Mouse (Mus musculus) hindbrain, embryonic 10.5 days (tissue): ENCODE data around the gene Rnaseh2b. TPM values are rescaled to one million over a fixed set of nuclear protein-coding genes. Genes with fewer than 3 reads are reported as not detected.

Experiments
- DNase-seq: peaks from one replicate; pipeline ENCODE4 v3.0.0-alpha.2; 2017; ENCODE audit warnings: low spot score
- H3K27ac ChIP-seq: fragments of 300-500 bp; sonication (generic); 2 replicates; pipeline ENCODE4 v1.5.1; 2016; ENCODE audit warnings: mild to moderate bottlenecking, moderate library complexity
- H3K27me3 ChIP-seq: fragments of 300-500 bp; sonication (generic); 2 replicates; pipeline ENCODE4 v1.6.1; 2016; ENCODE audit warnings: mild to moderate bottlenecking; ENCODE audit not compliant: poor library complexity, insufficient read depth, severe bottlenecking
- H3K36me3 ChIP-seq: fragments of 300-500 bp; sonication (generic); 2 replicates; pipeline ENCODE4 v1.6.1; 2016; ENCODE audit warnings: mild to moderate bottlenecking, moderate library complexity
- H3K4me1 ChIP-seq: fragments of 300-500 bp; sonication (generic); replicated peaks from 2 replicates; pipeline ENCODE4 v1.6.1; 2016; ENCODE audit warnings: mild to moderate bottlenecking
- H3K4me3 ChIP-seq: fragments of 300-500 bp; sonication (generic); 2 replicates; pipeline ENCODE4 v1.5.1; 2016; ENCODE audit warnings: mild to moderate bottlenecking, moderate library complexity
- H3K9me3 ChIP-seq: fragments of 300-500 bp; sonication (generic); 2 replicates; pipeline ENCODE4 v1.6.1; 2016; ENCODE audit warnings: mild to moderate bottlenecking, moderate library complexity
- WGBS: fragments of 180-500 bp; shearing (Covaris S2); methylation state at CpG from one replicate; pipeline ENCODE4 v1.1.7; 2016; 5-methylcytosine and 5-hydroxymethylcytosine counted together
- polyA plus RNA-seq: library from polyadenylated mRNA; unstranded; fragments of >200 nt; fragmentation: Nextera tagmentation; extraction: Ambion mirVana; gene quantifications from 2 replicates; pipeline ENCODE4 v1.2.1, GENCODE M21; 2016

Gene Rnaseh2b
- polyA plus RNA-seq, 1 experiment from 2014 or later: 60.7 TPM

DNA sequence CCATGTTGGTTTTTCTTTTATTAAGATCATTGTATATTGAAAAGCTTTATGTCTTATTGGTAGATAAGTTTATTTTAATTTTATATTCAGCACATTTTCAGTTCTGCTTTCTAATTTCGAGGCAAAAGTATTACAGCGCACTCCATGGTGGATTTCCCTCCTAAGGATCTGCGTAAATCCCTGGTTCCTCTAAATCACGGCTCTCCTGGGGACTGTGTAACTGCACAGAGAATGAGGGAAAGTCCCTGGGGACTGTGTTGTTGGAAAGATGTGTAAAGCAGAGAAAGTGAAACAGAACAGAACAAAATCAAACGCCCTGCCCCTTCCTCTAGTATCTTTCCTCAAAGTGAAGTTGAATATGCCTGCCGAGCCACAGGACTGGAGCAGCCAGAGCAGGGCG is 54.7 kb downstream of the Rnaseh2b start:
- Histone ChIP-seq H3K4me3 (no peak overlapping the region), H3K27ac (no peak overlapping the region), H3K36me3 (peaks cover 17% of the 10 kb centered on the region), H3K9me3 (no peaks in the 10 kb centered on the region), H3K27me3 (no peaks in the 10 kb centered on the region), H3K4me1 (peaks cover 8% of the 10 kb centered on the region)
- WGBS: 89% methylated on average over 7 of the region's 7 CpGs
- no peak for DNase-seq

GRCm38 (mm10) chr14:62349786-62350185 is 57.4 kb downstream of the Rnaseh2b start:
- no peak overlapping the region for H3K4me3 ChIP-seq

GRCm38 (mm10) chr14:62350186-62350585 is 57.8 kb downstream of the Rnaseh2b start:
- H3K36me3 ChIP-seq: peaks cover 29% of the 10 kb centered on the region
- no peaks in the 10 kb centered on the region for H3K4me1 ChIP-seq
- H3K4me3 ChIP-seq: no peak overlapping the region
- no peaks in the 10 kb centered on the region for H3K9me3 ChIP-seq
- no peaks in the 10 kb centered on the region for H3K27me3 ChIP-seq
- H3K27ac ChIP-seq: no peak overlapping the region
- 75% methylated on average over 4 of the region's 4 CpGs for WGBS
- DNase-seq: no peak

More at GRCm38 (mm10) chr14:62349786-62350185, 57.4 kb downstream of the Rnaseh2b start:
- H3K27ac ChIP-seq: no peak overlapping the region
- no peaks in the 10 kb centered on the region for H3K4me1 ChIP-seq
- H3K9me3 ChIP-seq: no peaks in the 10 kb centered on the region
- H3K36me3 ChIP-seq: peaks cover 29% of the 10 kb centered on the region
- WGBS: 79% methylated on average over 5 of the region's 5 CpGs
- DNase-seq: no peak
- no peaks in the 10 kb centered on the region for H3K27me3 ChIP-seq

- 87% methylated on average over 3 of the region's 3 CpGs for WGBS
- Histone ChIP-seq H3K27ac (no peak overlapping the region), H3K4me1 (no peaks in the 10 kb centered on the region), H3K27me3 (no peaks in the 10 kb centered on the region), H3K4me3 (no peak overlapping the region), H3K9me3 (no peaks in the 10 kb centered on the region), H3K36me3 (peaks cover 29% of the 10 kb centered on the region)
- no peak for DNase-seq
Measured at GRCm38 (mm10) chr14:62350890-62351289, 58.5 kb downstream of the Rnaseh2b start.

DNA sequence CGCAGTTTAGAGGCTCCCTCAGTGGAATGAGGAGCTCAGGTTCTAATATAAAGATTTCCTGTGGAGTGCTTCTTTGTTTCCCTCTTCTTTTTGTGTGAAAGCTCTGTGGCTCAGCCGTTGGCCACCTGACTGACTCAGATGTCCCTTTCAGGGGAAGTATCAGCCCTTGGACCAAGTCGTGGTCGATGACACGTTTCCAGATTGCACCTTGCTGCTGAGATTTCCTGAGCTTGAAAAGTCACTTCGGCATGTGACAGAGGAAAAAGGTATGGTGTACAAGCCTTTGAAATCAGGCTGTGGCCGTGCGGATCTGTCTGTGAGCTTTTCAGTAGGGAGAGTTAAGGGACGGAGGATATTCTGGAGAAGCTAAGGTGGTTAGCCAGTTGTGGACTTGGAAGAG is 61.0 kb downstream of the Rnaseh2b start:
- H3K27ac ChIP-seq: no peak overlapping the region
- peaks cover 29% of the 10 kb centered on the region for H3K36me3 ChIP-seq
- no peaks in the 10 kb centered on the region for H3K27me3 ChIP-seq
- DNase-seq: no peak
- H3K9me3 ChIP-seq: no peaks in the 10 kb centered on the region
- H3K4me3 ChIP-seq: no peak overlapping the region
- no peaks in the 10 kb centered on the region for H3K4me1 ChIP-seq
- WGBS: 75% methylated on average over 9 of the region's 9 CpGs

- Histone ChIP-seq H3K36me3 (peaks cover 29% of the 10 kb centered on the region), H3K4me1 (no peaks in the 10 kb centered on the region), H3K27me3 (no peaks in the 10 kb centered on the region), H3K9me3 (no peaks in the 10 kb centered on the region), H3K4me3 (no peak overlapping the region), H3K27ac (no peak overlapping the region)
- 92% methylated on average over 5 of the region's 5 CpGs for WGBS
- DNase-seq: no peak
Measured at GRCm38 (mm10) chr14:62353793-62354192, 61.4 kb downstream of the Rnaseh2b start.

- 87% methylated on average over 7 of the region's 7 CpGs for WGBS
- DNase-seq: no peak
Measured at GRCm38 (mm10) chr14:62355201-62355600, 62.8 kb downstream of the Rnaseh2b start.

GRCm38 (mm10) chr14:62361263-62361980 is 69.0 kb downstream of the Rnaseh2b start:
- H3K27me3 ChIP-seq: no peaks in the 10 kb centered on the region
- 0 out of 2 replicates have a peak, but pooled peaks cover 3% of the 10 kb centered on the region for H3K4me1 ChIP-seq
- H3K4me3 ChIP-seq: no peak overlapping the region
- H3K9me3 ChIP-seq: no peaks in the 10 kb centered on the region
- H3K27ac ChIP-seq: no peak overlapping the region
- WGBS: 73% methylated on average over 8 of the region's 8 CpGs
- H3K36me3 ChIP-seq: peaks cover 50% of the 10 kb centered on the region
- DNase-seq: no peak

More at GRCm38 (mm10) chr14:62355201-62355600, 62.8 kb downstream of the Rnaseh2b start:
- Histone ChIP-seq H3K9me3 (no peaks in the 10 kb centered on the region), H3K27ac (no peak overlapping the region), H3K4me3 (no peak overlapping the region), H3K36me3 (peaks cover 20% of the 10 kb centered on the region), H3K4me1 (0 out of 2 replicates have a peak, but pooled peaks cover 3% of the 10 kb centered on the region), H3K27me3 (no peaks in the 10 kb centered on the region)

- no peaks in the 10 kb centered on the region for H3K27me3 ChIP-seq
- no peak overlapping the region for H3K27ac ChIP-seq
- no peak for DNase-seq
- 0 out of 2 replicates have a peak, but pooled peaks cover 3% of the 10 kb centered on the region for H3K4me1 ChIP-seq
- 92% methylated on average over 2 of the region's 2 CpGs for WGBS
- H3K9me3 ChIP-seq: no peaks in the 10 kb centered on the region
- H3K4me3 ChIP-seq: no peak overlapping the region
- peaks cover 69% of the 10 kb centered on the region for H3K36me3 ChIP-seq
Measured at GRCm38 (mm10) chr14:62363774-62364173, 71.4 kb downstream of the Rnaseh2b start.

GRCm38 (mm10) chr14:62370819-62371218 is 78.4 kb downstream of the Rnaseh2b start:
- no peak overlapping the region for H3K27ac ChIP-seq
- no peaks in the 10 kb centered on the region for H3K27me3 ChIP-seq
- H3K4me1 ChIP-seq: no peaks in the 10 kb centered on the region
- H3K4me3 ChIP-seq: no peak overlapping the region
- H3K9me3 ChIP-seq: no peaks in the 10 kb centered on the region
- 85% methylated on average over 6 of the region's 6 CpGs for WGBS
- H3K36me3 ChIP-seq: peaks cover 51% of the 10 kb centered on the region
- DNase-seq: no peak

- WGBS: 85% methylated on average over 10 of the region's 10 CpGs
- no peak for DNase-seq
- no peaks in the 10 kb centered on the region for H3K9me3 ChIP-seq
- no peak overlapping the region for H3K4me3 ChIP-seq
- H3K27me3 ChIP-seq: no peaks in the 10 kb centered on the region
- H3K4me1 ChIP-seq: no peaks in the 10 kb centered on the region
- H3K36me3 ChIP-seq: peaks cover 39% of the 10 kb centered on the region
- no peak overlapping the region for H3K27ac ChIP-seq
Measured at GRCm38 (mm10) chr14:62374001-62374400, 81.6 kb downstream of the Rnaseh2b start.

DNA sequence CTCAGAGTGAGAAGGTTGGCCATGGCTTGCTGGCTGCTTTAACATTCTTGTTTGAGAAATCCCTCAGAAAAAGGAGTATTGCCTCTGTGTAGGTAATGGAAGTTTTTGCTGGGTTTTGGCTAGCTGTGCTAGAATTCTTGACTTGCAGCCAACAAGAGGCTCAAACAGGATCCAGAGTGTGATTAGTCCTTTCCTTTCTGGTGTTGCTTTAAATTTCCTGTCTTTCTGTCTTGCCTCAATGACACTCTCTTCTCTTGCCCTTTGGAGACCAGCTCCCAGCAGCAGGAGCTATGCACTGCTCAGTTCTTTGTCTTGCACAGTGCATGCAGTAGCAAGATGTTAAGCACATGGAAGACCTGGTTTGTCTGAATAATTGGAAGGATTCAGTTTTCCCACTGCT is 83.3 kb downstream of the Rnaseh2b start:
- no peaks in the 10 kb centered on the region for H3K9me3 ChIP-seq
- H3K4me3 ChIP-seq: no peak overlapping the region
- H3K27me3 ChIP-seq: no peaks in the 10 kb centered on the region
- peaks cover 23% of the 10 kb centered on the region for H3K36me3 ChIP-seq
- no peak overlapping the region for H3K27ac ChIP-seq
- H3K4me1 ChIP-seq: no peaks in the 10 kb centered on the region
- DNase-seq: no peak

DNA sequence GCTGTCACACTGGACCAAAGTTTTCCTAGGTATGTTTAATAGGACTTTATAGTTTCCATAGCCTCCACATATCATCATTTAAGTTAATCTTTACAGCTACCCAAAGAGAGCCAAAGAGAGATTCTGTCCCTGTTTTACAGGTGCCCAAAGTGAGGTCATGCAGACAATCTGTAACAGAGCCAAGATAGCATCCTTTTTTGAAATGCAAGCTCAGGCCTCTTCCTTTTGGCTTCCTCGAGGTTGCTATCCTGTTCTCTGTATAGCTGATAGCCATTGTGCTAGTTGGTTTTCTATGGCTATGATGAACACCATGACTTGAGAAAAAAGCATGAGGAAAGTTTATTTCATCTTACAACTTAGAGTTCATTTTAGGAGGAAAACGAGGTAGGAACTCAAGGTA is 83.7 kb downstream of the Rnaseh2b start:
- DNase-seq: no peak
- H3K27me3 ChIP-seq: no peaks in the 10 kb centered on the region
- WGBS: 91% methylated on average over 2 of the region's 2 CpGs
- H3K27ac ChIP-seq: no peak overlapping the region
- H3K9me3 ChIP-seq: no peaks in the 10 kb centered on the region
- no peak overlapping the region for H3K4me3 ChIP-seq
- H3K36me3 ChIP-seq: peaks cover 23% of the 10 kb centered on the region
- H3K4me1 ChIP-seq: no peaks in the 10 kb centered on the region
